Mouse (Mus musculus) lung, embryonic 14.5 days (tissue): ENCODE results near the gene Kdsr. TPM values are rescaled to one million over a fixed set of nuclear protein-coding genes. Genes with fewer than 3 reads are reported as not detected.

Experiments used
- ATAC-seq: fragments of 200-750 bp; cut with Nextera tagmentation; 2 replicates; pipeline ENCODE4 v1.8.0; 2017; ENCODE audit warnings: mild to moderate bottlenecking, moderate TSS enrichment, moderate library complexity; ENCODE audit not compliant: insufficient read depth
- DNase-seq: peaks from one replicate; pipeline ENCODE4 v3.0.0-alpha.2; 2015
- H3K27ac ChIP-seq: fragments of 300-500 bp; sonication (generic); 2 replicates; pipeline ENCODE4 v1.5.1; 2014; ENCODE audit warnings: low read depth, mild to moderate bottlenecking, moderate library complexity
- H3K27me3 ChIP-seq: fragments of 300-500 bp; sonication (generic); 2 replicates; pipeline ENCODE4 v1.6.1; 2014; ENCODE audit warnings: low read length, control low read depth; ENCODE audit not compliant: insufficient read depth
- H3K36me3 ChIP-seq: fragments of 300-500 bp; sonication (generic); 2 replicates; pipeline ENCODE4 v1.6.1; 2014; ENCODE audit warnings: control low read depth; ENCODE audit not compliant: insufficient read depth
- H3K4me1 ChIP-seq: fragments of 300-500 bp; sonication (generic); 2 replicates; pipeline ENCODE4 v1.6.1; 2014; ENCODE audit warnings: antibody characterized with exemption, control low read depth; ENCODE audit not compliant: insufficient read depth
- H3K4me2 ChIP-seq: fragments of 300-500 bp; sonication (generic); 2 replicates; pipeline ENCODE4 v1.6.1; 2014; ENCODE audit warnings: mild to moderate bottlenecking
- H3K4me3 ChIP-seq: fragments of 300-500 bp; sonication (generic); 2 replicates; pipeline ENCODE4 v1.5.1; 2014; ENCODE audit warnings: low read depth, low read length
- H3K9ac ChIP-seq: fragments of 300-500 bp; sonication (generic); 2 replicates; pipeline ENCODE4 v1.6.1; 2014
- H3K9me3 ChIP-seq: fragments of 300-500 bp; sonication (generic); 2 replicates; pipeline ENCODE4 v1.6.1; 2016; ENCODE audit warnings: low read depth, low read length, control low read depth
- CTCF ChIP-seq: IDR thresholded peaks from 2 replicates; pipeline ENCODE4 v1.5.1; 2016; ENCODE audit warnings: antibody characterized with exemption, low read depth
- WGBS: fragments of 180-500 bp; shearing (Covaris S2); extraction: QIAGEN DNeasy Blood & Tissue Kit; methylation state at CpG from one replicate; pipeline ENCODE4 v1.1.7; 2014; 5-methylcytosine and 5-hydroxymethylcytosine counted together
- polyA plus RNA-seq: library from polyadenylated mRNA; unstranded; fragments of >200 nt; fragmentation: Nextera tagmentation; extraction: Ambion mirVana; gene quantifications from 2 replicates; pipeline ENCODE4 v1.2.1, GENCODE M21; 2014

Kdsr gene
- polyA plus RNA-seq, 1 experiment from 2014 or later: 16.5 TPM

DNA sequence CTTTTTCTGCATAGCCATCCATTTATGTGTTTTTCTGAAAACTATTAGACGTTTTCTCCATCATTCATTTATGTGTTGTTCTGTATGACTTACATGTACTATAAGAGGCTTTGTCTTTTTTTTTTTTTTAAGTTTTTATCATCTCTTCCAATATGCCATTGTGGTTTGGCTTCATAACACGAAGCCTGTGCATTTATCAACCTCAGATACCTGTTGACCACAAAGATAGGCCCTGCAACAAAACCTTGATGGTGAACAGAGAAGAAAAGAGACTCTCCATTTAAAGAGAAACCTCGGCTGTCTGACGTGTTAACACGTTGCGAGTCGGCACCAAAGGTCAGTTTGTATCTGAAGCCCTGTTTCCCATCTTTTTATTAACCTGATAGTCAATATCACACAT lies 49.3 kb downstream of the Kdsr start:
- H3K27ac ChIP-seq: no peak overlapping the region
- peaks cover 12% of the 10 kb centered on the region for H3K4me1 ChIP-seq
- no peaks in the 10 kb centered on the region for H3K9me3 ChIP-seq
- 74% methylated on average over 7 of the region's 7 CpGs for WGBS
- H3K9ac ChIP-seq: no peak overlapping the region
- peak overlapping the region; percentile 12; the same call in 1 of the 2 replicates for H3K4me3 ChIP-seq
- peak overlapping the region; percentile 49 for H3K4me2 ChIP-seq
- no peaks in the 10 kb centered on the region for H3K27me3 ChIP-seq
- ATAC-seq: no peak
- no peak for DNase-seq
- no peak for TF ChIP-seq CTCF
- H3K36me3 ChIP-seq: no peaks in the 10 kb centered on the region

DNA sequence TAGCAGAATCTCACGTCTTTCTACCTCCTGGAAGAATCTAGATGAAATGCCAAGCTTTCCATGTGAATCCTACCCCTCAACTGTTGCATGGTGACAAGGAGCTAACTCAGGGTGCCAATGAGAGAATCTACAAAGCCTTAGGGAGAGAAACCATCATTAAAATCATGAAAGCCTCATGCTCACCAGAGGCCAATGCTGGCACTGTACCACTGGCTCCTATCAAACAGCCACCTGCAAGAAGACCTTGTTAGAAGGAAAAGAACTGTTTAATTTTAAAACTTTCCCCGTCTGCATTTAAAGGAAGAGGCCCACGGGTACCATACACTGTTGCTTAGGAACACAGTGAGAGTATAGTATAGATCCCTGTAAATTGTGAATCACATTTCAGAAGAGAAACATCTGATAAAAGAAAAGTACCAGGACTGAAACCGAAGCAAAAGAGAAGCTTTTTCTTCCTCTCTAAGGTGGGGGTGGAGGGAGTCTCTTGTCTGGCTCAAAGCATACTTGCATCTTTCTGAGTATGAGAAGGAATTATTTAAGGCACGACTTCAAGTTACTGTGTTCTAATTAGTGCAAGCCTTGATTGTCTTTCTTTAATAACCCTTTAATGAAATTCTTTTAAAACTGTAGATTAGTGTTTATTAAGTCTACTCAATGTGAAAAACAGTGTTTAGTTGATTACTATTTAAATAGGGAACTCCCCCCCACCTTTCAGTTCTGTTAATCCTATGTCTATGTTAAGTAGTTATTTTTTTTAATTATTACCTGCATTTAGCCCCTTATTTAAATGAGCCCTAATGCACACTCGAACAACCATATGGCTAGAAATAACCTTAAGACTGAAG lies 52.3 kb downstream of the Kdsr start:
- DNase-seq (no peak), ATAC-seq (no peak)
- Histone ChIP-seq H3K9ac (no peak overlapping the region), H3K9me3 (no peaks in the 10 kb centered on the region), H3K27ac (no peak overlapping the region), H3K4me2 (no peak overlapping the region), H3K27me3 (no peaks in the 10 kb centered on the region), H3K4me3 (no peak overlapping the region), H3K36me3 (no peaks in the 10 kb centered on the region), H3K4me1 (peaks cover 15% of the 10 kb centered on the region)
- WGBS: 72% methylated on average over 6 of the region's 6 CpGs
- no peak for TF ChIP-seq CTCF

DNA sequence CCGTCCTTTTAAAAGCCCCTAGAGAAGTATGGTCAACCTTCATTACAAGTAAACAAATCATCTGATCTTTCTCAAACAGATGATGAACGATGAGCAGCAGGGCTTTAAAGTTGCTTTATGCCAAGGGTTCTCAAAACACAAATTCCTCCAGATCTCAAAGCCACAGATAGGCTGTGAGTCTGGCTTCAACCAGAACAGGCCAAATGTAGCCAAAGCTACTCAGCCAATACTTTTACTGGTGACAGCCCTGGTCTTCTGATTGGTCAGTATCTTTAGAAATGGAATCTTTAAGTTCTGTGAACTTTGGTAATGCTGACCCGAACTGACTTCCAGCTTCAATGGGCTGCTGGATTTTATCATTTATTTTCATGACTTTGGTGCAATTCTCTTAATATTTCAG lies 56.3 kb downstream of the Kdsr start:
- no peak overlapping the region for H3K4me2 ChIP-seq
- H3K9me3 ChIP-seq: no peaks in the 10 kb centered on the region
- DNase-seq: no peak
- no peak for TF ChIP-seq CTCF
- no peak overlapping the region for H3K9ac ChIP-seq
- H3K27ac ChIP-seq: no peak overlapping the region
- ATAC-seq: peak; percentile 59; the same call in 1 of the 2 replicates
- H3K27me3 ChIP-seq: no peaks in the 10 kb centered on the region
- H3K4me1 ChIP-seq: peaks cover 10% of the 10 kb centered on the region; the same call in 1 of the 2 replicates
- no peaks in the 10 kb centered on the region for H3K36me3 ChIP-seq
- no peak overlapping the region for H3K4me3 ChIP-seq
- 31% methylated on average over 3 of the region's 3 CpGs for WGBS

DNA sequence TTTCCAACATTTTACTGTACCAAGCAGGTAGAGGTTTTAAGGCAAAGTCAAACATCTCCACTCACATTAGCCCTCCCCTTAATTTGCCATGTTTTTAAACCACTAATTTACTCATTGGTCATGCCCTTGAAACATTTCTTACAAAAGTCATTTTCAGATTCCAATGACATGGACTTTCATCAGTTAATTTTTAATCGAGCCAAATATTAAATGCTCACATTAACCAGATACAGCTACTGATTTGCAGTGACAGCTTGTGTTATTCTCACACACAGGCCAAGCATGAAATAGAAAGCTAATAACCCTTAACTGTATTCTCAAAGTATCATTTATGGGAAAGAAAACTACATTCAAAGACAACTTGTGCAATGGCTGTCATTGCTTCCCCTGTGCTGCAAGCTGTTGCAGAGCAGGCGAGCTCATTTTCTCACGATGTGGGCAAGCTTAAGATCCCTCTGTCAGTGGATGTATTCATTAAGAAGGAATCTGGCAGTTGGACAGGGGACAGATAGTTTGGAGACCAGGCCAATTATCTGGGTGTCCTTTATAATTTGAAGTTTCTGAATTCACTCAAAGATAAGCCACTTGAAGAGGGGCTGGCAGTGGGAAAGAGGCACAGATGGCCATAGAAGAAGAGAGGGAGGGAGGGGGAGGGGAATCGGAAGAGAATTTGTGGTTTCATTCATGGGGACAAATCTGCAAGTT lies 56.9 kb downstream of the Kdsr start:
- Histone ChIP-seq H3K36me3 (no peaks in the 10 kb centered on the region), H3K27ac (peak overlapping the region; percentile 14; the same call in 1 of the 2 replicates), H3K4me3 (no peak overlapping the region), H3K9ac (no peak overlapping the region), H3K27me3 (no peaks in the 10 kb centered on the region), H3K4me2 (no peak overlapping the region), H3K4me1 (peaks cover 10% of the 10 kb centered on the region; the same call in 1 of the 2 replicates), H3K9me3 (no peaks in the 10 kb centered on the region)
- DNase-seq (peak; percentile 70), ATAC-seq (peak; percentile 80)
- WGBS: 44% methylated on average over 4 of the region's 4 CpGs
- TF ChIP-seq CTCF: no peak

DNA sequence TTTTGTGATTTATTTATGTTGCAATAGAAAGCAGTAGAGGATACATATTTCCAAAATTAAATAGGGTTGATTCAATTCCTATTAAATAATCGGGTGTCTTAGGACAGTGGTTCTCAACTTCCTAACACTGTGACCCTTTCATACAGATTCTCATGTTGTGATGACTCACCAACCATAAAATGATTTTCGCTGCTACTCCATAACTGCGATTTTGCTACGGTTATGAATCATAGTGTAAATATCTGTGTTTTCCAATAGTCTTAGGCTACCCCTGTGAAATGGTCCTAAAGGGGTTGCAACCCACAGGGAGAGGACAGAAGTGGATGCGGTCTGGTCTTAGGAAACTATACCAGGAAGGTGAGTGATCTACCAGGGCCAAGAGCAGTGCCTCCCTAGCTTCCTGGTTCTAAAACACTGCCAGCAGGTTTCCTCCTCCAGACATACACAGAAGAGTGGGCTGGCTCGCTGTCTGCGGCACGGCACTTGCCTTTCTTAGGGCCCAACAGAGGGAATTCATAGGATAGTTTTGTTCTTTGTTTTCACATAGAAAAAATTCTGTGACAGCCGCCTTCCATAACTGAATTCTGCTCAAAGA lies 58.9 kb downstream of the Kdsr start:
- H3K4me3 ChIP-seq: no peak overlapping the region
- no peak for TF ChIP-seq CTCF
- H3K9ac ChIP-seq: no peak overlapping the region
- no peaks in the 10 kb centered on the region for H3K9me3 ChIP-seq
- ATAC-seq (no peak), DNase-seq (no peak)
- WGBS: 91% methylated on average over 9 of the region's 9 CpGs
- H3K4me1 ChIP-seq: peaks cover 10% of the 10 kb centered on the region; the same call in 1 of the 2 replicates
- H3K27ac ChIP-seq: no peak overlapping the region
- H3K36me3 ChIP-seq: no peaks in the 10 kb centered on the region
- no peak overlapping the region for H3K4me2 ChIP-seq
- no peaks in the 10 kb centered on the region for H3K27me3 ChIP-seq

DNA sequence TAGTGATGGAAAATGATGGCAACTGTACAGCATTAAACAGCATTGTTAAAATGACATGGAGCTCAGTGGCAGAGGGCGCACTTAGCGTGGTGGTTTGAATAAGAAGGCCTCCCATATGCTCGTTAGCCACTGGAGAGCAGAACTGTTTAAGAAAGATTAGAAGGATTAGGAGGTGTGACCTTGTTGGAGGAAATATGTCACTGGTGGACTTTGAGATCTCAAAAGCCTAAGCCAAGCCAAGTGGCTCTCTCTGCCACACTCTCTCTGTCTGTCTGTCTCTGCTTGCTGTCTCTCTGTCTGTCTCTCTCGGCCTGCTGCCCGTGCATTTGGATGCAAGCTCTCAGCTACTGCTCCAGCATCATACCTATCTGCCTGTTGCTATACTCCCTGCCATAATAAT lies 63.1 kb downstream of the Kdsr start:
- H3K36me3 ChIP-seq: no peaks in the 10 kb centered on the region
- ATAC-seq (no peak), DNase-seq (no peak)
- no peak overlapping the region for H3K27ac ChIP-seq
- no peak overlapping the region for H3K9ac ChIP-seq
- H3K4me2 ChIP-seq: no peak overlapping the region
- no peak overlapping the region for H3K4me3 ChIP-seq
- TF ChIP-seq CTCF: no peak
- H3K9me3 ChIP-seq: no peaks in the 10 kb centered on the region
- H3K27me3 ChIP-seq: no peaks in the 10 kb centered on the region
- no peaks in the 10 kb centered on the region for H3K4me1 ChIP-seq
- WGBS: 82% methylated on average over 5 of the region's 5 CpGs

DNA sequence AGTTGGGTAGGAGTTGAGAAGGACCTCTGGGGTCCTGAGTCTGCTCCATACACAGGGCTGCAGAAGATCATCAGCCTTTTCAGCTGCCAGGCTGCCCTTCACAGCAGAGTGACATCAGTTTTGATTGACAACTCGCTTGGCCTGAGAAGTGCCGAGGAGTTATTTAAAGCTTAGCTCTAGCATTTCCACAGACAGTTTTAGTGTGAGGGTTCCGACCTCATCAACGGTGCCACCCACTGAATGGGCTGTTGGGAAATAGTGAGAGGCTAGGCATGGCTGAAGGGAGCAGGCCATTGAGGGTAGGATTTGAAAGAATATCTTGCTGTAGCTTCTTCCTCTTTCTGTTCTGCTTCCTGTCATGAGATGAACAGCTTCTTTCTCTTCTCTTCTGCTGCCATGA lies 63.9 kb downstream of the Kdsr start:
- Histone ChIP-seq H3K9ac (no peak overlapping the region), H3K4me1 (no peaks in the 10 kb centered on the region), H3K27ac (no peak overlapping the region), H3K27me3 (no peaks in the 10 kb centered on the region), H3K9me3 (no peaks in the 10 kb centered on the region), H3K4me2 (no peak overlapping the region), H3K36me3 (no peaks in the 10 kb centered on the region), H3K4me3 (no peak overlapping the region)
- DNase-seq (no peak), ATAC-seq (no peak)
- TF ChIP-seq CTCF: no peak
- WGBS: 80% methylated on average over 4 of the region's 4 CpGs
